Mouse (Mus musculus): ENCODE data around the gene Tcp11. TPM values are rescaled to one million over a fixed set of nuclear protein-coding genes. Genes with fewer than 3 reads are reported as not detected.

Tcp11 gene
- polyA plus RNA-seq (2014; fragmentation: Illumina TruSeq; extraction: RNeasy Lipid Tissue Mini Kit (QIAGEN cat#74804); ENCODE audit: low read depth, low replicate concordance): 0.31 TPM

GRCm38 (mm10) chr17:28080045-28080816 is at the start of gene Tcp11:
TSS of gene Tcp11 (minus strand) at chr17:28080639.

Other genes with a start within 250 kb of the Tcp11 start
- gene Snrpc, start 242.5 kb downstream of the Tcp11 start, polyA plus RNA-seq (2014; fragmentation: Illumina TruSeq; extraction: RNeasy Lipid Tissue Mini Kit (QIAGEN cat#74804); ENCODE audit: low read depth, low replicate concordance): 60.5 TPM
- gene Uhrf1bp1, start 224.2 kb downstream of the Tcp11 start, polyA plus RNA-seq (2014; fragmentation: Illumina TruSeq; extraction: RNeasy Lipid Tissue Mini Kit (QIAGEN cat#74804); ENCODE audit: low read depth, low replicate concordance): 7.2 TPM
- gene Anks1, start 171.3 kb downstream of the Tcp11 start, polyA plus RNA-seq (2014; fragmentation: Illumina TruSeq; extraction: RNeasy Lipid Tissue Mini Kit (QIAGEN cat#74804); ENCODE audit: low read depth, low replicate concordance): 58.3 TPM
- gene Taf11, start 170.8 kb downstream of the Tcp11 start, polyA plus RNA-seq (2014; fragmentation: Illumina TruSeq; extraction: RNeasy Lipid Tissue Mini Kit (QIAGEN cat#74804); ENCODE audit: low read depth, low replicate concordance): 38.3 TPM
- gene Scube3, start 61.5 kb upstream of the Tcp11 start, polyA plus RNA-seq (2014; fragmentation: Illumina TruSeq; extraction: RNeasy Lipid Tissue Mini Kit (QIAGEN cat#74804); ENCODE audit: low read depth, low replicate concordance): 1.1 TPM
- gene Zfp523, start 96.5 kb upstream of the Tcp11 start, polyA plus RNA-seq (2014; fragmentation: Illumina TruSeq; extraction: RNeasy Lipid Tissue Mini Kit (QIAGEN cat#74804); ENCODE audit: low read depth, low replicate concordance): 24.5 TPM
- gene Def6, start 127.1 kb upstream of the Tcp11 start, polyA plus RNA-seq (2014; fragmentation: Illumina TruSeq; extraction: RNeasy Lipid Tissue Mini Kit (QIAGEN cat#74804); ENCODE audit: low read depth, low replicate concordance): 2.6 TPM
- gene Ppard, start 152.1 kb upstream of the Tcp11 start, polyA plus RNA-seq (2014; fragmentation: Illumina TruSeq; extraction: RNeasy Lipid Tissue Mini Kit (QIAGEN cat#74804); ENCODE audit: low read depth, low replicate concordance): 19.9 TPM
- gene Fance, start 232.9 kb upstream of the Tcp11 start, polyA plus RNA-seq (2014; fragmentation: Illumina TruSeq; extraction: RNeasy Lipid Tissue Mini Kit (QIAGEN cat#74804); ENCODE audit: low read depth, low replicate concordance): 14.6 TPM
- 427 TPM for gene Rpl10a, start 247.8 kb upstream of the Tcp11 start, polyA plus RNA-seq (2014; fragmentation: Illumina TruSeq; extraction: RNeasy Lipid Tissue Mini Kit (QIAGEN cat#74804); ENCODE audit: low read depth, low replicate concordance)